Mouse (Mus musculus) naive thymus-derived CD4-positive, alpha-beta T cell, adult 2 months (primary cell): ENCODE measurements around the gene Gprin3.

Experiments
- DNase-seq: peaks from one replicate; pipeline ENCODE4 v3.0.0-alpha.2; 2011; ENCODE audit warnings: low read depth

The Gprin3 gene

GRCm38 (mm10) chr6:59425824-59426533 is at the start of gene Gprin3:
Gprin3 (minus strand) TSS chr6:59426294.
- DNase-seq = peak; percentile 76

- DNase-seq = no peak
Observed at GRCm38 (mm10) chr6:59458861-59459260, 32.8 kb upstream of the Gprin3 start.

DNA sequence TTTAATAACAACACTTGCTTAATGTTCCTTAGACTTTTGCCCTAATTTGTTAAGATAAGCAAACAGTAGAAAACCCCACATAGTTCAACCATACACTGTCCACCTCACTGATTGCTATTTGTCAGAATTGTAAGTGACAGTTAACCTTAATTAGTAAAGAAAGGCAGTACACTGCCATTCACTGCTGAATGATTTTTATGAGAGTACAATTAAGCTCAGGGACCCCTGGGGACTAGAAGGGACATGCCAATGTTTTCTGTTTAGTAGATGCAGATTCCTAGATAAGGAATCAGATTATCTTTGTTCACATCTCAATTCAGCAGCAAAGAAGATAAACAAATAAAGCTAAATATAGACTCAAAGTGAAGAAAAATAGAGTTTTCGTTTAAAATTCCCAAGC is 30.0 kb upstream of the Gprin3 start:
- no peak for DNase-seq

DNA sequence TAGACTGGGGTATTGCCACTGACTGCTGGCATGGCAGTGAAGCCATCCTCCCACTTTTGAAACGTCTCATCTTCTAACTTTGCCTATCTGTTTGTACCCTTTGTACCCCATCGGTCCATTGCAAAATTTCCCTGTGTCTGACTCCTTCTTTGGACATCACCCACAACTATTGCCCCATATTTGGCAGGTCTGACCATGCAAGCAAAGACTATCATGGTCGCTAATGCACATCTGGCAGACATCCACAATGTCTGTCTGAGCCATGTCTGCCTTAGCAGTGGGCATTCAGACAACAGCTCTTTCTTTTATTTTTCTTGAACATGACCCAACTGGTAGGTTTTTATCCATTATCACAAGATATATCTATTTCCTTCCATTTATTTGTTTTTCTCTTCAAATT is 25.3 kb upstream of the Gprin3 start:
- no peak for DNase-seq

DNA sequence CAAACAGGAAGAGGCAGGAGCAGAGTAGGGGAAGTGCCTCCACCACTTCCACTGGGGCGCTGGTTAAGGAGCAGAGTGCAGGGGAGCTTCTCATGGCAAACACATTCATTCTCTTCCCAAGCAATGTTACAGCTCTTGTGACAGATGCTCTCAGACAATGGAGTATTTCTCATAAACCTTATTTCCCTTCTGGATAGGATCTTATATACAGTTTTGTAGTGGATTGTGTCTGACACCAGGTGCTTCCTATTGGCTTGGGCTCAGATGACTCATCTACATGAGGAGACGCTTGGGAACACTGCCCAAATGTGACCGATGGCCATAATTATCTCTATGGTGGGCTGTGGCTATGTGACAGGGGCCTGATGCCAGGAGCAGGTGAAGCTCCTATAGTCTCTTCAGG is 19.0 kb upstream of the Gprin3 start:
- no peak for DNase-seq

- no peak for DNase-seq
Observed at GRCm38 (mm10) chr6:59435906-59436305, 9.8 kb upstream of the Gprin3 start.

DNA sequence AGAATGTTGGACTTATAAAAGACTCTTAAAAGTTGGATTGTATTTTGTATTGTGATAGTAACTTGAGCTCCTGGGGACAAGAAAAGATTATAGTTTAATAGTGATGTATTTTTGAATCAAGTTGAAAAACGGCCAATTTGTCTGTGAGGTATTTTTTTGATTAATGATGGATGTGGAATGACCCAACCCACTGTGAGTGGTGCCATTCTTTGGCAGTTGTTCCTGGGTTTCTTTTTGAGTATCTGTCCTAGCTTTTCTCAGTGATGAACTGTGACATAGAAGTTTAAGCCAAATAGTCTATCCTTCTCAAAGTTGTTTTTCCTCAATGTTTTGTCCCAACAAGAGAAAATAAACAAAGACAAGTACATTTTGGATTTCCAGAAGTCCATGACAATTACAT is 7.0 kb upstream of the Gprin3 start:
- DNase-seq = no peak

DNA sequence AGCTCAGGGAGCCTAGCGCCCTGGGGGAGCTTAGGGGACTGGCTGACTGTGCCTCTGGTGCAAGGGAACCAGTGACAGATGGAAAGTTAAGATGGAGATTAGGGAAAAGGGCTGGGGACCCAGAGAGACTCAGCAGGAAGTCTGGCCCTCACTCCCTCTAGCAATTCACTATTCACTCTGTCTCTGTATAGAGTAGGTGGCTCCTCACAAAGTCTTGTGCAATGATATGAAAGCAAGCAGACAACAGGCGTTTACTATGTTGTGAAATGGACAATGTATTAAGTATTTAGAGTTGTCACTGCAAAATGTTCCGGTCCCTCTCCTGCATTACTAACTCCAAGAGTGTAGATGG is 416 bp upstream of the Gprin3 start:
- no peak for DNase-seq

- peak; percentile 27 for DNase-seq
Observed at GRCm38 (mm10) chr6:59424871-59425740, 988 bp downstream of the Gprin3 start.

DNA sequence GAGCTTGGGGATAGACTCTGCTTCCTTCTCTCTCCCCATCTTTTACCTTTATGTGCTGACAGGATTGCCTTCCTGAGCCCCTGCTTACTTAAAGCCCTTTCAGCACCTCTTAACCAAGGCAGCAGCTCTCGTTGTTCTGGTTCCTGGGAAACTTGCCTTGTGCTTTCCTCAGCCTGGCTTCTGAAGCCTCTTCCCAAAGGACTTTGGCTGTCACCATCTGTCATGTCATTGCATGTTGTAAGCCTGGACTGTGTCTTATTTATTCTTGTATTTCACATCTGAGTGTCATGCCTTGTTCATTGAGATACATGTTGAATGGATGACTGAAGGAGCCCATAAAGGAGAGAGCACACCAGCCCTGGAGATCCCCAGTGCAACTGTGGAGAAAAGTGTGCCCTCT is 2.3 kb downstream of the Gprin3 start:
- no peak for DNase-seq

DNA sequence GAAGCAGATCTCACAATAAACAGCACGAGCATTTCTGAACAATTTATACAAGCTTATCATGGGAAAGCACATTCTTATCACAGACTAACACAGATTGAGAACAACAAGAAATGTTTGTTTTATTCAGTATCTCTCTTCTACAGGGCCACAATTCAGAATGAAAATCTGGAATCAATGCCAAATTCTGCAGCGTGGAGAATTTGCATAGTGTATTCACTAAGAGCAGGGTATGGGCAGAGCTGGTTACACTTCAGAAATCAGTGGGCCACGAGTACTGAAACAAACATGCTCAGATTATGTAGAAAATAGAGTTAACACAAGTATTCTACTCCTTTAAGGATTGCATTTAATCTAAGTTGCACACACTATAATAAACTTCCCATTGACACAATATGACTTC is 6.8 kb downstream of the Gprin3 start:
- DNase-seq = no peak

DNA sequence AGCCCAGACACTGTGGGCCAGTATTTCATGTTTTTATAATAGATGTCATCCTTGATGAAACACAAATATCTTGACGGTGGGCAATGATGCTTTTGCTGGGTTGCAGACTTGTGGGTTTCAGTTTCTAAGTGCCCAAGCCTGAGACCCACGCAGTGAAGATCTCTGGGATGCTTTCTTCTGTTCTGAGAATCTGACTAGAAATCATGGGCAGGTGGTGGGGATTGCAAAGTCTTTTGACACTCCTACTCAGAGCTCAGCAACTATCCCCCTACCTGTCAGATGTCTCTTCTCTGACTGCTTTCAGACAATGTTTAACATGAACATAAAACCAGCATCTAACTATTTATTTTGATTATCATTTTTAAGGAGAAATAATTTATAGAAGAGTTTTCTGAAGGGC is 7.4 kb downstream of the Gprin3 start:
- DNase-seq = no peak

DNA sequence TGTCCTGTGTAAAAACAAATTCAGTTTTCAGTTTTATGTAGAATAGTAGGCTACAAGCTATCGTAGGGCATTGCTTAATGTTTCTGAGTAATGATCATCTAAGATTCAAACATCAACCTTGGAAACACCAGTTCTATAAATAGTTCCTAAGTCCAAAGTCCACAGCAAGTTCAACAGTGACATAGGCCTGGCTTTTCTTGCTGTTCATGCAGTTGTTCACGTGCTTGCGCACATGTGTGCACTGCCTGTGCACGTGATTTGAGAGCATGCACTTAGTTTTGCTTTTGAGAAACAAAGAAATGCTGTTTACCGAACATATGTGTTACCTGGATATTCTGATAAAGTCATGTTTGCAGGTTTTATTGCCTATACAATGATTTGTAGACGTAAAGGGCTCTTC is 11.3 kb downstream of the Gprin3 start:
- no peak for DNase-seq

- DNase-seq = peak; percentile 74
Observed at GRCm38 (mm10) chr6:59412417-59413346, 13.4 kb downstream of the Gprin3 start.

DNA sequence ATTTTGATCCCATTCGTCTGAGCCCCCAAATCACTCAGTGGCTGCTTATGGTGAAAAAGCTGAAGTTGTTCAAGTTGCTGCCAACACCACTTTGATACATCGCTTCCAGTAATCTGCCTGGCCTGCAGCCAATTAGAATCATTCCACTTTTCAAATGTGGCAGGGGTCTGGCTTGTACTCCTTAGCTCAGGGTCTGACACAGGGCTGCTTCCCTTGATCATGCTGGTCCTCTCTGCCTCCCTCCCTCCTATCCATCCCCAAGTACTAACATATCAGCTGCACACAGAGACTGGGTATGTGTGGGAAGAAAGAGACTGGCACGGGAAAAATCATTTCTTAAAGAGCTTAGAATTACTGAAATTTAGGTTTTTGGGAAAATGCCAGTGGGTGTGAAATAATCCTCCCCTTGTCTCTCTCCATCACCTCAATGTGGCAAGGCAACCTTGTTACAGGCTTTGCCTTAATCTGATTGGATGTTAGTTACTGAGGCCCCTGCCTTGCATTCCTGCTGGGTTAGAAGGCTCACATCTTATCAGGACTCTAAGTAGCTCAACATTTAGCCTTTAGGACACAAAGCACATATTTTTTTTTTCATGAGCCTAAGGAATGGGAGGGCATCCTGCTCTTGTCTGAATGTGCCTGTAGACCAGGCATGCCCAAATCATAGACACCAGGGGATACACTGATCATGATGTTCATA is 16.9 kb downstream of the Gprin3 start:
- DNase-seq = no peak

- DNase-seq = no peak
Observed at GRCm38 (mm10) chr6:59407482-59407997, 18.6 kb downstream of the Gprin3 start.

DNA sequence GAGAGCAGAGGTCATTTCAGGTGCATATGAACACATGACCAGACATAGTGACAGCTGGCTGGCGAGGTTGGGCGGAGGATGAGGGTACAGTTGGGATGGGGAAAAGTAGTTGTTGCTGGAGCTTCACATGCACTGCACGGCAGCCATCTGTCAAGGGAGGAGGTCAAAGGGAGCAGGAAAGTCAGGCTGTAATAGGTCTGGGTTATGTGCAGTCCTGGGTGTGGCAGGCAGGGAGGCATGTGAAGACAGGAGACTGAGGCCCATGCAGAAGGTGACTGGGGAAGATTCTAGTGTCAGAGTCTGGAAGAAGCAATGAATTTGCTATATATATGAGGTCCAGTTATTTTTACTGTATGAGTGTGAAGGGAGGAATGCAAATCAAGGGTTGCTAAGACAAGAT is 35.9 kb downstream of the Gprin3 start:
- DNase-seq = no peak

GRCm38 (mm10) chr6:59365300-59365699 is 60.8 kb downstream of the Gprin3 start:
- no peak for DNase-seq

GRCm38 (mm10) chr6:59363282-59363681 is 62.8 kb downstream of the Gprin3 start:
- no peak for DNase-seq

GRCm38 (mm10) chr6:59354943-59355342 is 71.2 kb downstream of the Gprin3 start:
- DNase-seq = no peak

- no peak for DNase-seq
Observed at GRCm38 (mm10) chr6:59351108-59351789, 74.8 kb downstream of the Gprin3 start.
